Mouse (Mus musculus) olfactory bulb, adult 2 months (tissue): ENCODE measurements around the gene Apol7e.

Experiments
- CTCF ChIP-seq: fragments of 200-500 bp; IDR thresholded peaks from 2 replicates; pipeline ENCODE4 v1.5.1; 2012; ENCODE audit warnings: low read depth, mild to moderate bottlenecking, low read length, moderate library complexity; ENCODE audit not compliant: insufficient read depth
- POLR2A ChIP-seq: fragments of 200-500 bp; IDR thresholded peaks from 2 replicates; pipeline ENCODE4 v1.6.1; 2012; ENCODE audit warnings: mild to moderate bottlenecking, low read depth, low read length, moderate library complexity; ENCODE audit not compliant: insufficient read depth

- no peak for TF ChIP-seq POLR2A
- TF ChIP-seq CTCF = no peak
Measured at GRCm38 (mm10) chr15:77756081-77756480, 57.4 kb downstream of the Apol7e start.
